Mouse (Mus musculus): ENCODE measurements around the gene Hnrnpl. TPM values are rescaled to one million over a fixed set of nuclear protein-coding genes. Genes with fewer than 3 reads are reported as not detected.

Gene Hnrnpl
- total RNA-seq, 2 experiments from 2014 or later = 110 to 131 TPM

DNA sequence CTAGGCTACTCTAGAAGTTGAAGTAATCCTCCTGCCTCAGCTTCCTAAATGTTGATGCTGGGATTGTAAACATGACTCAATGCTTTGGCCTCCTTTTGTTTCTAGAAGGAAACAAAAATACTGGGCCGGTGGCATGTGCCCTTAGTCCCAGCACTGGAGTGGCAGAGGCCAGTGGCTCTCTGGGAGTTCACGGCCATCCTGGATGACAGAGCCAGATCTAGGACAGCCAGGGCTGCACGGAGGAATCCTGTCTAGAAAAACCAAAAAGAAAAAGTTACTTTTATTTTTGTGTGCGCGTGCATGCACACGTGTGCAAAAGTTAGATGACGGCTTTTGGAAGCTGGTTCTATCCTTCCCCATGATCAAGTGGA, 18.0 kb downstream of the Hnrnpl start:
- no peak for DNase-seq (ENCODE audit: low spot score)

GRCm38 (mm10) chr7:28827338-28827737, 19.0 kb downstream of the Hnrnpl start:
- no peak for DNase-seq (ENCODE audit: low spot score)

GRCm38 (mm10) chr7:28829821-28830220, 21.5 kb downstream of the Hnrnpl start:
- no peak for DNase-seq (ENCODE audit: low spot score)

GRCm38 (mm10) chr7:28830981-28831380, 22.6 kb downstream of the Hnrnpl start:
- no peak for DNase-seq (ENCODE audit: low spot score)

- no peak for DNase-seq (ENCODE audit: low spot score)
These were observed 23.2 kb downstream of the Hnrnpl start for GRCm38 (mm10) chr7:28831411-28832125.

DNA sequence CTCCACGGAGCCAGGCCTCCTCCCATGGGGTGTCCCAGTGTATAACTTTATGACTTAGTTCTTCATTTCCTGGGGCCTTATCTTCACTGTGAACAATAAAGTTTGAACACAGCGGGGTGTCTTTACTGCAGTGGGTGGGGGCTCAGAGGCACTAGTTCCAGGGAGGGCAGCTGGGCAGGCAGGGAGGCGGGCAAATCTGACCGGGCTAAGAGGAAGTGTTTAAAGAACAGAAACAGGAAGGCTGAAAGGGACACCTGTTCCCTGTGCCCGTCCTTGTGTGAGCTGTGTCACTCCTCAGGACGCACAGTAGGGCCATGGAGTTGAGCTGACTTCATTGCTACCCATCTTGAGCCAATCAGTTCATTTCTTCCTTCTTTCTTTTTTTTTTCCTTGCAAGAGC, 23.8 kb downstream of the Hnrnpl start:
- no peak for DNase-seq (ENCODE audit: low spot score)

GRCm38 (mm10) chr7:28833723-28834347, 25.5 kb downstream of the Hnrnpl start, which contains the start of gene Lgals4:
Lgals4 (plus strand) TSS chr7:28833854.
- DNase-seq (ENCODE audit: low spot score) = no peak

- no peak for DNase-seq (ENCODE audit: low spot score)
These were observed 28.6 kb downstream of the Hnrnpl start for GRCm38 (mm10) chr7:28836936-28837335.

DNA sequence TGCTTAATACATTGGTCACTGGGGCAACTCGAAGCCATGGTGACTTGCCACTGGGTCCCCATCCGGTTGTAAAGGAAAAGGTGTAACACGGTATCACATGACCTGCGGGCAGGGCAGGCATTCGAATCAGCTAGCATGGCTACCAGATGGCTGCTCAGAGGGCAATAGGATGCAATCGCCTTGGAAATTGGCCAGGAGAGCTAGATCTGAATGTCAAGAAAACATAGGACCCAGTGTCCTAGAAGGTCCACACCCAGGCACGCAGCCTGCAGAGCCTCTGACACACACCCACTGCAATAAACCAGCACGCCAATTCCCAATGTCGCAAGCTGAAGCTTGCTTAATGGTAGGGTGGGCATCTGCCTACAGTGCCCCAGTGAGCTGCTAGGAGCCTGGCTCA, 30.0 kb downstream of the Hnrnpl start:
- DNase-seq (ENCODE audit: low spot score) = no peak

DNA sequence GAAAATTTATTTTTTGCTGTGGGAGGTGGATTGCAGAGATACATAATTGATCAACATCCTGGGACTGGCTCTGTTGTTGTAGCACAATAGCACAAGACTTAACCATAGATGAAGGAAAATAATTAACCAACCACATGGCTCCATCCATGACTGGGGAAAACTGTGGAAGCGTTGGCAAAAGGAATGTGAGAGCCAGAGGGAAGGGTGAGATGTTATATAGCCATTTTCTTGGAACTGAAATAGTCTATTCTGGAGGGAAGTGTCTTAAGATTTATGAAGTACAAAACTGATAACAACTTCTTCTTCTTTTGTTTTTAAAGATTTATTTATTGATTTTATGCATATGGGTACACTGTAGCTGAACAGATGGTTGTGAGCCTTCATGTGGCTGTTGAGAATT, 38.9 kb downstream of the Hnrnpl start:
- no peak for DNase-seq (ENCODE audit: low spot score)

DNA sequence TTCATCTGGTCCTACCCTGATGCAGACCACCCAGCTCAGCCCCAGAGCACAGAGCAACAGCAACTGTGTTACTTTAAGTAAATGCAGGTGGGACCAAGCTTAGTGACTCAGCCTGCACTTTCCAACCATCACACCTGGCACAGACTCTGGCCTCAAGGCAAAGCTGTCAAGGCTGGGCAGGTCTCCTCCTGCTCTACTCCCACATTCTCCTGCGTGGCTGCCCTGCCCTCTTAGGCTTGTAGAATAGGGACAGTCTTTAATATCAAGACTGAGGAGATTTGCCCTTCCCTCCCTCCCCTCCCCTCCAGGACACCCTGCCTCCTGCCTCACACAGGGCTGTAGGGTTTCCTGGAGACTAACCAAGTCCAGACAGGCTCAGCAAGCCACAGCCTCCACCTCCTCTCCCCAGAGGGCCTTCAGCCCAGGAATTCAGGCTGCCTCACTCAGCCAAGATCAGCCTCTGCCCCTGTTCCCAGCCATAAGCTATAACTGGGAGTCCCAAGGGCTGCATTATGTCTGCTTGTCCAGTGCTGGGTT, 41.4 kb downstream of the Hnrnpl start:
- DNase-seq (ENCODE audit: low spot score) = no peak

DNA sequence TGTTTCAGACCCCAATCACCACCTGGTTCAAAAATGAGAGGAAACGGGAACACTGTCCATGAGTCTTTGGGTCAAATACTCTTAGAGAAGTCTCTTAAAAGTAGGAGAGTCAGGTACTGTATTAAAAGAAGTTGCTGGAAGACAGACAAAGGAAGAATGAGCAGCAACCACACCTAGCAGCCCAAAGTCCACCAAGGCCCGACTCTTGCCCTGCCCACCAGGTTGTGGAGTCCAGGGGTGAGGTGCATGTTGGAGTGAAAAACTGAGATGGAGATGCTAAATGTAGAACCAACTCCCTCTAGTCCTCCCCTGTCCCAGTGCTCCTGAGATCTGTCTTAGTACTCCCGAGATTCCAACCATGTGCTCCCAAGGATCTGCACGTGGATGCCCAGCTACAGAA, 42.3 kb downstream of the Hnrnpl start:
- no peak for DNase-seq (ENCODE audit: low spot score)

DNA sequence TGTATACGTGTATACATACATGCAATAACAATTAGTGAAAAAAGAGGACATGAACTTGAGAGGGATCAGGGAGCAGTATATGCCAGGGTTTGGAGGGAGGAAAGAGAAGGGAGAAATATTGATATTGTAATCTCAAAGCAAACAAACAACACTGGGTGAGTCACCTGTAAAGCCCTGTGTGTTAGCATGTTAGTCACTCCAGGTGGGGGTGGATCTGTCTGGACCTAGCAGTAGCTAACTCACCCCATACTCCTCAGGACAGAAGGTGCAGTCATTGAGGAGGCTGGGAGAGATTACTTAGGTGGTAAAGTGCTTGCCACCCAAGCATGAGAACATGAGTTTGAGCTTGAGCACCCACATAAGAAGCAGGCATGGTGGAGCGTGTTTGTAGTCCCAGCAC, 51.6 kb downstream of the Hnrnpl start:
- no peak for DNase-seq (ENCODE audit: low spot score)

DNA sequence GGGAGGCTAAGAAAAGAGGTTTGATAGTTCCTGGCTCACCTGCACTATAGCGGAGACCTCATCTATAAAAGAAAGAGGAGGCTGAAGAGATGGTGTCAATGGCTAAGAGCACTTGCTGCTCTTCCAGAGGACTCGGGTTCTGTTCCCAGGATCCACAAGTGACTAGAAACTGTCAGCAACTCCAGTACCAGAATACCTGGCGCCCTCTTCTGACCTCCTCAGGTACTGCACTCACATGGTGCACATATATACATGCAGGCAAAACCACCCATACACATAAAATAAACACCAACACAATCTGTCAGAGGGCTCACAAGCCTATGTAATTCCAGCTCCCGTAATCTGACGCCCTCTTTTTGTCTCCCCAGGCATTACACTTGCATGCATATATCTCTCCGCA, 52.6 kb downstream of the Hnrnpl start:
- no peak for DNase-seq (ENCODE audit: low spot score)

- DNase-seq (ENCODE audit: low spot score) = no peak
These were observed 54.6 kb downstream of the Hnrnpl start for GRCm38 (mm10) chr7:28862817-28863499.

DNA sequence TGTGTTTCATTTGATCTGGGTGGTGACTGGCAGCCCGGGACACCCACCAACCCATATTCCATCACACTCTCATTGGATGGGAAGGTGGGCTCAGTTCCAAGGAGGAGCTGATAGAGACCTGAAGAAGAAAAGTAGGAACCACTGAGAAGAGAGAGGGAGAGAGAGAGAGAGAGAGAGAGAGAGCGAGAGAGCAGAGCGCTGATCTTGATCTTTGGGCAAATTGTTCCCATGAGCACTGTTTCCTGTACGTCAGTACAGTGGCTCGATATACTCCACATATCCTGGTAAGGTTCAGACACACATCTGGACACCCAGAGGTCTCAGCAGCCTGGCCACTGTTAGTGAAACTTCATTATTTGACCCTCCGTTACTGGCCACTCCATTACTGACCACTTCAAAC, 55.2 kb downstream of the Hnrnpl start, which contains the start of gene Lgals7:
TSS of gene Lgals7 (plus strand) at position 314 of the 400 bp plus-strand sequence.
- DNase-seq (ENCODE audit: low spot score) = no peak

DNA sequence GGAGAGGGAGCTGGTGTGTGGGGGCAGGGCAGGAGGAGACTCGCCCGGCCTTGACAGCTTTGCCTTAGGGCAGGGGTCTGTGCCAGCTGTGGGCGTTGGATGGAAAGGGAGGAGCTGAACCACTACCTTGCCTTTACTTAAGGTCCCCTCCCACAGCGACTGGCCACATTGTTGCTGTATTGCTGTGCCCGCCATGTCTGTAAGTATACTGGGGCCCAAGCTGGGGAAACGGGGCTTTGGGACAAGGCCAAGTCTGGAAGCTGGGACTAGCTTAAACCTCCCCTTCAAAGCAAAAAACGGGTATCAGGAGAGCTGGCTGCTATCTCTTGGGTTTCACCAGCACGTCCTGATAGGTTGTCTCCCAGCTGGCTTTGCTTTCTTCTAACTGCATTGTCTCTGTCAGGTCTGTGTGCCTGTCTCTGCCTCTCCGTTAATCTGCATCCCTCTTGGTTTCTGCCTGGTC, 56.0 kb downstream of the Hnrnpl start:
- DNase-seq (ENCODE audit: low spot score) = no peak

GRCm38 (mm10) chr7:28865481-28866300, 57.4 kb downstream of the Hnrnpl start:
- DNase-seq (ENCODE audit: low spot score) = peak; percentile 74

DNA sequence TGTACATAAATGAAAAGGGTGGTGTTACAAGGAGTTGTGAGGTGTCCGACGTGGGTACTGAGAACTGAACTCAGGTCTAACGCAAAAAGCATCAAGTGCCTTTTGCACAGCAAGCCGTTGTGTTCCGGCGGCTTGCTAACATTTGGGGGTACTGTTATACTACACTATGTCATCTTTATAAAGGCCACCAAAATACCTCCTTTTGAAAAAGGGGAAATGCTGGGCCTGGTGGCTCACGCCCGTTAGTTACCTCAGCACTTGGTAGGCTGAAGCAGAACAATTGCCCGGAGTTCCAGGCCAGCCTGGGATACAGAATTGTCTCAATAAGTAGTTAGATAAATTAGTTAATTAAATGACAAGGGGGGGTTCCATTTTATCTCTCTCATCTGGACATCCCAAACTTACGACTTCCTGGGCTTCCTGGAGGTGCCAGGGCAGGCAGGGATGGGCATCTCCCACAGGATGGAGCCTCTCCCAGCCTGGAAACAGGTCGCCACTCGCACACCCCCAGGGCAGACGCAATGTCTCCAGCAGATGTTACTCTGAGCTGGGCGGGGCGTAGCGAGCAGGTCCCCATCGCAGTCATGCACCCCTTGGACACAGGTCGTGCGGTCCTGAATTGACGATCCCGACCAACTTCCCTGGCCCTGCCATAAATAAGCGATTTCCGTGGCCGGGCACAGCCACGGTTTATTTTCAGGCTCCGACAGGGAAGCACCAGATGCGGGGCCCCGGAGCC, 58.6 kb downstream of the Hnrnpl start:
- no peak for DNase-seq (ENCODE audit: low spot score)

GRCm38 (mm10) chr7:28867508-28868340, 59.4 kb downstream of the Hnrnpl start:
- DNase-seq (ENCODE audit: low spot score) = peak; percentile 80

Data from gastrocnemius, adult 18-20 months (tissue).